Mouse (Mus musculus) testis, adult 2 months (tissue): ENCODE results near the gene Lrp8. TPM values are rescaled to one million over a fixed set of nuclear protein-coding genes. Genes with fewer than 3 reads are reported as not detected.
A peak's percentile ranks its signal among the peaks of the same experiment; 100 is the strongest.

ENCODE experiments used
- H3K27ac ChIP-seq: fragments of 200-500 bp; 2 replicates; pipeline ENCODE4 v1.5.1; 2012; ENCODE audit warnings: low read depth, low read length; ENCODE audit not compliant: control insufficient read depth, insufficient read depth
- H3K27me3 ChIP-seq: fragments of 200-500 bp; 2 replicates; pipeline ENCODE4 v1.6.1; 2012; ENCODE audit warnings: mild to moderate bottlenecking, low read length, moderate library complexity; ENCODE audit not compliant: control insufficient read depth, insufficient read depth
- H3K36me3 ChIP-seq: fragments of 200-500 bp; 2 replicates; pipeline ENCODE4 v1.6.1; 2012; ENCODE audit warnings: mild to moderate bottlenecking, low read length; ENCODE audit not compliant: control insufficient read depth, insufficient read depth
- H3K4me1 ChIP-seq: fragments of 200-500 bp; 2 replicates; pipeline ENCODE4 v1.6.1; 2012; ENCODE audit warnings: low read length; ENCODE audit not compliant: control insufficient read depth, insufficient read depth
- H3K4me3 ChIP-seq: fragments of 200-500 bp; 2 replicates; pipeline ENCODE4 v1.5.1; 2012; ENCODE audit warnings: low read depth, mild to moderate bottlenecking, low read length, moderate library complexity, mixed read lengths; ENCODE audit not compliant: control insufficient read depth
- CTCF ChIP-seq: fragments of 200-500 bp; IDR thresholded peaks from 2 replicates; pipeline ENCODE4 v1.5.1; 2012; ENCODE audit warnings: low read depth, mild to moderate bottlenecking, inconsistent platforms, low read length, moderate library complexity; ENCODE audit not compliant: control insufficient read depth, insufficient read depth, insufficient replicate concordance
- POLR2A ChIP-seq: fragments of 200-500 bp; IDR thresholded peaks from 2 replicates; pipeline ENCODE4 v1.6.1; 2012; ENCODE audit warnings: low read depth, mild to moderate bottlenecking, inconsistent platforms, low read length, moderate library complexity; ENCODE audit not compliant: control insufficient read depth
- polyA plus RNA-seq: library from polyadenylated mRNA; depleted of rRNA; stranded (reverse); fragments of >200 nt; gene quantifications from 2 replicates; pipeline ENCODE4 v1.2.3, GENCODE M21; 2012

The Lrp8 gene
- polyA plus RNA-seq, 1 experiment = 87.5 TPM

DNA sequence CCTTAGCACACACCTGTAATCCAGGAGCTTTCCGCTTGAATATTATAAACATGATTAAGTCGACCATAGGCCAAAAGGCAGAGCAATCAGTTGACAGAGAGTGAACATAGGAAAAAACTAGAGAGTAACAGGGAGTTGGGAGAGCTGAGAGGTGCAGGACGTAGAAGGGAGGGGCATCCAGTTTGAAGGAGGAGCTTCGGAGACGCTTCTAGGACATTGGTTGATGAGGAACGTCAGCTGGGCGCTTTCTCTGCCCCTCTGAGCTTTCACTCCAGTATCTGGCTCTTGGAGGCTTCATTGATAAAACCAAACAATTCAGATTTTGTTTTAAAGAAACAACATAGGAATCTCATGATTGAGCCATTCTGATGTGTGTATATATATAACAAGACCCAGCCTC, 84.3 kb downstream of the Lrp8 start:
- no peak overlapping the region for H3K4me3 ChIP-seq
- no peaks in the 10 kb centered on the region; the same call in 1 of the 2 replicates for H3K36me3 ChIP-seq
- no peak overlapping the region for H3K27ac ChIP-seq
- H3K27me3 ChIP-seq = no peaks in the 10 kb centered on the region
- H3K4me1 ChIP-seq = peaks cover 5% of the 10 kb centered on the region
- no peak for TF ChIP-seq POLR2A
- no peak for TF ChIP-seq CTCF

DNA sequence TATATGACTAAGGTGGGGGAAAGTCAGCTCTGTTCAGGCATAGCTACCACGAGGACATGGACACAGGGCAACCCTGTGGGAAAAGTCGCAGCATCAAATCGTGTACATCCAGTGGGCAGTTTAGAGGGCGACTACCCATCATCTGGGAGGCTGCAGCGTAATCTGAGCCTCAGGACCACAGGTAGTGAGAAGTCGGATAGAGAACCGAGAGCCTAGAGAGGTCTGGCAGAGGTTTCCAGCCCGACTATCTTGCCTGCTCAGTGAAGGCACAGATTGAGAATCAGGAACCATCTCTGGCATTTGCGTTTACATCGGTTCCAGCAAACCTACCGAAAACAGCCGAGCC, 87.3 kb downstream of the Lrp8 start:
- Histone ChIP-seq H3K27me3 (no peaks in the 10 kb centered on the region), H3K27ac (peak overlapping the region; percentile 88), H3K36me3 (no peaks in the 10 kb centered on the region; the same call in 1 of the 2 replicates), H3K4me1 (peaks cover 5% of the 10 kb centered on the region), H3K4me3 (peak overlapping the region; percentile 88)
- TF ChIP-seq CTCF (no peak), POLR2A (no peak)

DNA sequence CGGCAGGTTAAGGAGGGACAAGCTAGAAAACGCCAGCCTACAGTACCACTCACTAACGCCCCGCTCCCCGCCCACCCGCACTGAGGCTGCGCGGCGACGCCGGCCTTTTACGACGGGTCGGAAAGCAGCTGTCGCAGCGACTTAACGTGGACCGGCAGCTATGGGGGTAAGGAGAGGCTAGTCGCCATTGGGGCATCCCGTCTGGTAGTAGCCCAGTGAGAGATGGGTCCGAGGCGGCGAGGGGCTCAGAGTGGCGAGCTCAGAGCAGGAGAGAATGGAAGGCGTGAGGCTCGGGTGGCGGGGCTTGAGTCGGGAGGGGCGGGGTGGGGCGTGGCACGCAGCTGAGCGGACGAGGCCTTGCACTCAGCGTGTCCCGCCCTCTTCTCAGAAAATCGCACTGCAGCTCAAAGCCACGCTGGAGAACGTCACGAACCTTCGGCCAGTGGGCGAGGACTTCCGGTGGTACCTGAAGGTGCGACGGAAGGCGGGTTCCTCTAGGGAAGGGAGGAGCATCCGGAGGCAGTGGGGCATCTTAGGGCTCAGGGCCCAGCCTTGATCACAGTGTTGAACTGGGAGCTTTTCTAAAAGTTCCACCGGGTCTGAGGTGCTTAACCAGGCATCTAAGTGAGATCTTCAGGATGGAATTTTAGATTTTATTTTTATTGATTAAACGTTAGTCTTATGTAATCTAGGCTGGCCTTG, 87.8 kb downstream of the Lrp8 start, which contains the start of gene 0610037L13Rik:
0610037L13Rik (plus strand) TSS at position 83 of the 702 bp plus-strand sequence.
- Histone ChIP-seq H3K36me3 (no peaks in the 10 kb centered on the region; the same call in 1 of the 2 replicates), H3K27ac (peak within 1 kb of the TSS; percentile 88), H3K4me1 (peaks cover 5% of the 10 kb centered on the region), H3K4me3 (peak within 1 kb of the TSS; percentile 88), H3K27me3 (no peaks in the 10 kb centered on the region)
- TF ChIP-seq POLR2A = peak; percentile 90
- TF ChIP-seq CTCF = no peak

DNA sequence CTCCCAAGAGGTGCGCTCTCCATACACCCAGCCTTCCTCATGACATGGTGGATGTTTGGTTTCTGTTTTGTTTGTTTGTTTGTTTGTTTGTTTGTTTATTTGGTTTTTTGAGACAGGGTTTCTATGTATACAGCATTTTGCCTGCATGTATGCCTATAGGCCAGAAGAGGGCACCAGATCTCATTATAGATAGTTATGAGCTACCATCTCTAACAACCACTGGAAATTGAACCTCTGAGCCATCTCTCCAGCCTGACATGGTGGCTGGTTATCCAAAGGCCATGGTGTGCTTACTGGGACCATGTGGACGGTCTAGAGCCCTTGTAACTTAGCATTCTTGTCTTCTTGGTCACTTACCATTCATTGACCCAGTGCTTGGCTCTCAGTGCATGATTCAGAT, 90.6 kb downstream of the Lrp8 start:
- TF ChIP-seq CTCF = no peak
- no peak for TF ChIP-seq POLR2A
- H3K36me3 ChIP-seq = peaks cover 2% of the 10 kb centered on the region
- no peak overlapping the region for H3K4me3 ChIP-seq

DNA sequence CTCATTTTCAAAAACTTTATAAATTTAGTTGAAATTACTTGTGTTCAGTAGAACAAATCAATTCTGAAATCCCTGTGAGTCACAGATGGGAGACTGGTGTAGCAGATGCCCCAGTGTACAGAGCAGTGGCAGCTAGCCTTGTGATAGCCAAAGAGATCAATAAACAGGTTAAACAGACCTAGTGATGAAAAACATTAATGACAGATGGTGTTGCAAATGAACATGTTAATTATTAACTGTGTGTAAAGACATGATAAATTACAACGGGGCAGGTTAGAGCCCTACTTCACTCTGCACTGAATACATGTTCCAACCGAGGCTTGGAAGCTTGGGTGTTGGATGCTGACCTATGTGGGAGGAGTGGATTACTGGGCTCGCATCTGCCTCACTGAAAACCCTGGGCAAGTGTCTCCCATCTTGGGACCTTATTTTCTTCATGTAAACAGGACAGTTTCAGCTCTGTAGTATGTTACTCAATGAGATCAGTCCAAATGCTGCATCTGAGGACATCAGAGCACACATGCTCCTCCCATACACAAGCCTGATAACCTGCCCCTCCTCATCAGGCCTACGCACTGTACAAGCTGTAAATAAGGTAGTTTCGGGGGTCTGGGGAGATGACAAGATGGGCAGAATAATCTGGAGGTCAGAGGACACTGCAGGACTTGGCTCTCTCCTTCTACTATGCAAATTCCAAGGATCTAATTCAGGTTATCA, 97.3 kb downstream of the Lrp8 start:
- Histone ChIP-seq H3K27ac (no peak overlapping the region), H3K36me3 (peaks cover 3% of the 10 kb centered on the region), H3K4me3 (no peak overlapping the region), H3K4me1 (no peaks in the 10 kb centered on the region), H3K27me3 (no peaks in the 10 kb centered on the region)
- no peak for TF ChIP-seq CTCF
- no peak for TF ChIP-seq POLR2A

More for the DNA sequence above, 90.6 kb downstream of the Lrp8 start:
- no peak overlapping the region for H3K27ac ChIP-seq
- H3K27me3 ChIP-seq = no peaks in the 10 kb centered on the region
- peaks cover 5% of the 10 kb centered on the region for H3K4me1 ChIP-seq

DNA sequence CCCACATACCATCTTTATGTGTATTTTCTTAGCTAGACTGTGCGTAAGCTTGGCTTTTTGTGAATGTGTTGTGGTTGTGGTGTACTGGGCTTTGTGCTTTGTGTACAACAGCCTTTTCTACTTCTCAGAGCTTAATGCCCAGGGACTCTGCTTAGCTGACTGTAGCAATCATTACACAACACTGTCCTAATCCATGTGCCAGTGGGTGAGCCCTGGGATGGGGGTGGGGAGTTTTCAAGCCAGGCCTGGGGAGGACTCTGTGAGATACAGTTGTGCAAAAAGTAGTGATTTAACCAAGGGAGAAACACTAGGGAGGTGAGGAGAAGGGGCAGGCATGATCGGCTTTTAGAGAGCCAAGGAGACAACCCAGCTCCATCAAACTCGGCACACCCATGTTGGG, 98.1 kb downstream of the Lrp8 start:
- H3K4me1 ChIP-seq = no peaks in the 10 kb centered on the region
- H3K27me3 ChIP-seq = no peaks in the 10 kb centered on the region
- no peak overlapping the region for H3K27ac ChIP-seq
- H3K4me3 ChIP-seq = no peak overlapping the region
- H3K36me3 ChIP-seq = peaks cover 3% of the 10 kb centered on the region
- TF ChIP-seq CTCF = no peak
- TF ChIP-seq POLR2A = no peak

DNA sequence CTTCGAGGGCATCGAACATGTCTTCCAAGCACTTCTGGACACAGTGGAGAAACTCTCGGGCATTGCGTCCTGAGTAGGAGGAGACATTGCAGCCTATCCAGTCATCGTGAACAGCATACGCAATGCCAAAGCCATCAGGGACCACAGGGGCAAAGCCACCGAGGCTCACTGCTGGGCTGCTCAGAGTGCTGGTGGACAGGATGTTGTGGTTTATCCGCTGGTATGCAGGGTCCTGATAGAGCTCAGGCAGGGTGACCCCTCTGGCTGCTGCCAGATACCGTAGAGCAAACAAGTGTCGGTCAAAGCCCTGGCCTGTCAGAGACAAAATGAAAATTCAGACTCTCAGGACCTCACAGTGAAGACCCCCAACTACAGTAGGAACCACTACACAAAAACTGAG, 102.2 kb downstream of the Lrp8 start:
- peaks cover 2% of the 10 kb centered on the region for H3K36me3 ChIP-seq
- no peak overlapping the region for H3K4me3 ChIP-seq
- H3K27ac ChIP-seq = no peak overlapping the region
- no peaks in the 10 kb centered on the region for H3K27me3 ChIP-seq
- H3K4me1 ChIP-seq = no peaks in the 10 kb centered on the region
- no peak for TF ChIP-seq CTCF
- TF ChIP-seq POLR2A = no peak

DNA sequence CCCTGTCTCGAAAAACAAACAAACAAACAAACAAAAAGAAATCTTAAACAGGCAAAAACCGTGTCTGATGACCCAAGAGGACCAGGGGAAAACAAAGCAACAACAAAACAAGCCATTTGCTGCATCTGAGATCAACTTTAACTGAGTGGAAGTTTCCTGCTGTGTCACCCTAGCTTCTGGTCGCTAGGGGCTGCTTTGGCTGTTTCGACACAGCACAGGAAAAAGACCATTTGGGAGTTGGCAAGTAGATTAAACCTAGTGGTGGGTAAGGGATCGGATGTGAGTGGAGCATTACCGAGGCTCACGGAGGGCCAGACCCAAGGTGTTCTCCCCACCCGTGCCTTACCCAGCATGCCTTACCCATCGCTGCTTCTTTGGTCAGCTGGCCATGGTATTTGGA, 104.5 kb downstream of the Lrp8 start:
- Histone ChIP-seq H3K4me3 (no peak overlapping the region), H3K27me3 (no peaks in the 10 kb centered on the region), H3K27ac (no peak overlapping the region), H3K4me1 (no peaks in the 10 kb centered on the region), H3K36me3 (peaks cover 2% of the 10 kb centered on the region)
- TF ChIP-seq CTCF (no peak), POLR2A (no peak)
